Mouse (Mus musculus): ENCODE measurements around the gene Mgat2. TPM values are rescaled to one million over a fixed set of nuclear protein-coding genes. Genes with fewer than 3 reads are reported as not detected.
A peak's percentile ranks its signal among the peaks of the same experiment; 100 is the strongest.
"Not testable (repeated sequence)": the region's sequence is repeated elsewhere in the genome, so short reads cannot be mapped to it uniquely, and the experiment has no call there.

Mgat2 gene
- total and polyA plus RNA-seq, 3 experiments: 6.5 to 19.2 (median 18.9) TPM

- intact Hi-C loops (cut with DNase I): loop anchor here (2.0 kb wide), 1 partner anchor 25 kb away; the partner anchor contains the start of genes Mgat2 and Rpl36al
- H3K9ac ChIP-seq (ENCODE audit: low read depth, low read length): no peak overlapping the region
- no peak overlapping the region for H3K4me3 ChIP-seq
- H3K79me2 ChIP-seq (replicated peaks; ENCODE audit: control insufficient read depth, insufficient read depth, low read length): no peaks in the 10 kb centered on the region
- 3% methylated on average over 9 of the region's 9 CpGs for WGBS
- H3K4me1 ChIP-seq (ENCODE audit: control insufficient read depth, insufficient read depth, low read length): peaks cover 3% of the 10 kb centered on the region; the same call in 1 of the 2 replicates
- peak; percentile 28 to 36 for DNase-seq
- TF ChIP-seq EP300 (IDR thresholded peaks at IDR 0.05; ENCODE audit: insufficient read depth, low read depth, low read length) (no peak), CTCF (IDR thresholded peaks at IDR 0.05) (peak; percentile 85)
- peaks cover 16% of the 10 kb centered on the region for H3K36me3 ChIP-seq (ENCODE audit: control insufficient read depth, insufficient read depth, low read length)
- peak overlapping the region; percentile 52; the same call in 1 of the 2 replicates for H3K27ac ChIP-seq
- no peaks in the 10 kb centered on the region for H3K27me3 ChIP-seq (ENCODE audit: control insufficient read depth, insufficient read depth, low read length)
These were observed 24.4 kb upstream of the Mgat2 start for GRCm38 (mm10) chr12:69159578-69159940.

GRCm38 (mm10) chr12:69160677-69161076 is 23.3 kb upstream of the Mgat2 start:
- DNase-seq; intact Hi-C loops (cut with DNase I): not testable (repeated sequence)
- WGBS: 81% methylated on average over 2 of the region's 2 CpGs

GRCm38 (mm10) chr12:69163586-69163985 is 20.4 kb upstream of the Mgat2 start:
- DNase-seq; H3K27ac ChIP-seq; H3K9ac ChIP-seq (ENCODE audit: low read depth, low read length); H3K79me2 ChIP-seq (replicated peaks; ENCODE audit: control insufficient read depth, insufficient read depth, low read length); H3K4me1 ChIP-seq (ENCODE audit: control insufficient read depth, insufficient read depth, low read length); H3K27me3 ChIP-seq (ENCODE audit: control insufficient read depth, insufficient read depth, low read length); intact Hi-C loops (cut with DNase I); H3K4me3 ChIP-seq; H3K36me3 ChIP-seq (ENCODE audit: control insufficient read depth, insufficient read depth, low read length): not testable (repeated sequence)
- WGBS: 81% methylated on average over 4 of the region's 4 CpGs

More at GRCm38 (mm10) chr12:69160677-69161076, 23.3 kb upstream of the Mgat2 start:
- H3K27ac ChIP-seq; H3K9ac ChIP-seq (ENCODE audit: low read depth, low read length); H3K79me2 ChIP-seq (replicated peaks; ENCODE audit: control insufficient read depth, insufficient read depth, low read length); H3K4me1 ChIP-seq (ENCODE audit: control insufficient read depth, insufficient read depth, low read length); H3K4me3 ChIP-seq; H3K27me3 ChIP-seq (ENCODE audit: control insufficient read depth, insufficient read depth, low read length): not testable (repeated sequence)
- H3K36me3 ChIP-seq (ENCODE audit: control insufficient read depth, insufficient read depth, low read length): peaks cover 16% of the 10 kb centered on the region

GRCm38 (mm10) chr12:69164904-69165303 is 19.1 kb upstream of the Mgat2 start:
- no peak for TF ChIP-seq POLR2A (IDR thresholded peaks at IDR 0.05; ENCODE audit: insufficient read depth, low read depth, low read length)
- TF ChIP-seq CTCF (IDR thresholded peaks at IDR 0.05): no peak
- TF ChIP-seq EP300 (IDR thresholded peaks at IDR 0.05; ENCODE audit: insufficient read depth, low read depth, low read length): no peak
- Histone ChIP-seq H3K9ac (ENCODE audit: low read depth, low read length) (no peak overlapping the region), H3K36me3 (ENCODE audit: control insufficient read depth, insufficient read depth, low read length) (no peaks in the 10 kb centered on the region), H3K4me1 (ENCODE audit: control insufficient read depth, insufficient read depth, low read length) (no peaks in the 10 kb centered on the region), H3K79me2 (replicated peaks; ENCODE audit: control insufficient read depth, insufficient read depth, low read length) (no peaks in the 10 kb centered on the region), H3K27me3 (ENCODE audit: control insufficient read depth, insufficient read depth, low read length) (no peaks in the 10 kb centered on the region), H3K27ac (no peak overlapping the region), H3K4me3 (no peak overlapping the region)
- WGBS: 53% methylated on average over 3 of the region's 3 CpGs
- intact Hi-C loops (cut with DNase I): no loop called here
- DNase-seq: no peak

GRCm38 (mm10) chr12:69166861-69167581 is 16.9 kb upstream of the Mgat2 start:
- 72% methylated on average over 8 of the region's 8 CpGs for WGBS
- H3K4me3 ChIP-seq; H3K4me1 ChIP-seq (ENCODE audit: control insufficient read depth, insufficient read depth, low read length); H3K9ac ChIP-seq (ENCODE audit: low read depth, low read length); intact Hi-C loops (cut with DNase I); H3K79me2 ChIP-seq (replicated peaks; ENCODE audit: control insufficient read depth, insufficient read depth, low read length); H3K36me3 ChIP-seq (ENCODE audit: control insufficient read depth, insufficient read depth, low read length); DNase-seq; H3K27ac ChIP-seq; H3K27me3 ChIP-seq (ENCODE audit: control insufficient read depth, insufficient read depth, low read length): not testable (repeated sequence)

GRCm38 (mm10) chr12:69167656-69168460 is 16.1 kb upstream of the Mgat2 start:
- TF ChIP-seq CTCF (IDR thresholded peaks at IDR 0.05) (no peak), POLR2A (IDR thresholded peaks at IDR 0.05; ENCODE audit: insufficient read depth, low read depth, low read length) (no peak), EP300 (IDR thresholded peaks at IDR 0.05; ENCODE audit: insufficient read depth, low read depth, low read length) (no peak)
- DNase-seq: no peak
- H3K27me3 ChIP-seq (ENCODE audit: control insufficient read depth, insufficient read depth, low read length): no peaks in the 10 kb centered on the region
- H3K79me2 ChIP-seq (replicated peaks; ENCODE audit: control insufficient read depth, insufficient read depth, low read length): no peaks in the 10 kb centered on the region
- peak overlapping the region; percentile 76 for H3K9ac ChIP-seq (ENCODE audit: low read depth, low read length)
- peak overlapping the region; percentile 98 for H3K27ac ChIP-seq
- 8% methylated on average over 18 of the region's 18 CpGs for WGBS
- peak overlapping the region; percentile 89 for H3K4me3 ChIP-seq
- H3K4me1 ChIP-seq (ENCODE audit: control insufficient read depth, insufficient read depth, low read length): no peaks in the 10 kb centered on the region
- H3K36me3 ChIP-seq (ENCODE audit: control insufficient read depth, insufficient read depth, low read length): no peaks in the 10 kb centered on the region
- intact Hi-C loops (cut with DNase I): no loop called here
